Mouse (Mus musculus): ENCODE data around the gene Mgarp.

Mgarp gene

GRCm38 (mm10) chr3:51341268-51342081, 55.1 kb downstream of the Mgarp start:
- DNase-seq (ENCODE audit: low read depth in 1 of 2, low spot score in 2 of 2): peak in 1 of 2 experiments; percentile 63

- DNase-seq (ENCODE audit: low read depth in 1 of 2, low spot score in 2 of 2): peak; percentile 63 to 76
Measured at GRCm38 (mm10) chr3:51340552-51341267, 55.8 kb downstream of the Mgarp start, which contains the start of gene Elf2. Gene Elf2 (minus strand): TSS chr3:51340663.

- DNase-seq (ENCODE audit: low read depth in 1 of 2, low spot score in 2 of 2): peak in 1 of 2 experiments; percentile 35
Measured at GRCm38 (mm10) chr3:51339734-51340551, 56.6 kb downstream of the Mgarp start.

GRCm38 (mm10) chr3:51339378-51339733, 57.2 kb downstream of the Mgarp start:
- DNase-seq (ENCODE audit: low read depth in 1 of 2, low spot score in 2 of 2): no peak

Data from monocyte, adult 2 months (primary cell).